Mouse (Mus musculus) CH12.LX (cell line): ENCODE measurements at regions not wholly inside any gene's neighbourhood (a gene's known extent, or its start where the extent isn't known, plus 50 kb on each side); places are given as distances from the start of the nearest gene placed in this dataset.

ENCODE experiments used
- DNase-seq: peaks from one replicate; pipeline ENCODE4 v3.0.0-alpha.2; 2013; ENCODE audit errors: extremely low read depth
- H3K27ac ChIP-seq: 2 replicates; pipeline ENCODE4 v1.5.1; 2012; ENCODE audit warnings: low read depth, mild to moderate bottlenecking, control low read depth, moderate library complexity; ENCODE audit not compliant: insufficient read depth
- H3K27me3 ChIP-seq: replicated peaks from 2 replicates; pipeline ENCODE3; 2012; ENCODE audit warnings: inconsistent platforms
- H3K36me3 ChIP-seq, 2 experiments: replicated peaks in 1 of 2; 2 replicates each; pipeline versions ENCODE3 to v1.6.1; 2012; ENCODE audit warnings: inconsistent platforms in 1 of 2, low read length in 1 of 2, mild to moderate bottlenecking in 1 of 2, mixed read lengths in 1 of 2, moderate library complexity in 1 of 2; ENCODE audit not compliant: control insufficient read depth in 1 of 2, insufficient read depth in 1 of 2
- H3K4me1 ChIP-seq, 2 experiments: 2 replicates each; pipeline ENCODE4 v1.6.1; 2012; ENCODE audit warnings: inconsistent platforms in 1 of 2, moderate library complexity in 1 of 2; ENCODE audit not compliant: insufficient read depth in 2 of 2, control insufficient read depth in 1 of 2
- H3K4me2 ChIP-seq: 2 replicates; pipeline ENCODE4 v1.6.1; 2012; ENCODE audit warnings: low read depth, mild to moderate bottlenecking, control low read depth; ENCODE audit not compliant: poor library complexity, insufficient read depth, severe bottlenecking
- H3K4me3 ChIP-seq, 3 experiments: fragments of 150-350 bp in 1 of 3; sonication (generic) in 1 of 3; replicated peaks in 1 of 3; 2 replicates each; pipeline versions ENCODE3 to v1.5.1; 2011 to 2012; ENCODE audit warnings: low read depth in 2 of 3, low read length in 2 of 3, mild to moderate bottlenecking in 2 of 3, moderate library complexity in 2 of 3, control low read depth in 1 of 3, improper control_type of control experiment in 1 of 3, inconsistent platforms in 1 of 3, mixed read lengths in 1 of 3; ENCODE audit not compliant: poor library complexity in 1 of 3
- H3K79me2 ChIP-seq: replicated peaks from 2 replicates; pipeline ENCODE4 v1.6.1; 2012; ENCODE audit warnings: mild to moderate bottlenecking, moderate library complexity; ENCODE audit not compliant: control insufficient read depth, poor library complexity, insufficient read depth, severe bottlenecking; ENCODE audit errors: extremely low read depth
- H3K9ac ChIP-seq: 2 replicates; pipeline ENCODE4 v1.6.1; 2012; ENCODE audit warnings: low read depth, mild to moderate bottlenecking, control low read depth, moderate library complexity; ENCODE audit not compliant: insufficient read depth
- H3K9me3 ChIP-seq: replicated peaks from 2 replicates; pipeline ENCODE3; 2012; ENCODE audit warnings: low read length, inconsistent platforms, mixed read lengths
- CHD1 ChIP-seq: IDR thresholded peaks from 2 replicates; pipeline ENCODE4 v1.6.1; 2012; ENCODE audit warnings: low read depth, low read length, improper control_type of control experiment, inconsistent platforms
- GABPA ChIP-seq: IDR thresholded peaks from 2 replicates; pipeline ENCODE4 v1.6.1; 2012; ENCODE audit warnings: low read depth, low read length, improper control_type of control experiment, inconsistent platforms; ENCODE audit not compliant: insufficient replicate concordance
- JUND ChIP-seq: conservative IDR thresholded peaks from 2 replicates; pipeline ENCODE4 v1.6.1; 2011; ENCODE audit warnings: low read depth, low read length, improper control_type of control experiment
- MEF2A ChIP-seq: IDR thresholded peaks from 2 replicates; pipeline ENCODE4 v1.6.1; 2014; ENCODE audit warnings: low read depth, mild to moderate bottlenecking, inconsistent platforms, low read length, improper control_type of control experiment, borderline replicate concordance
- MYC ChIP-seq: IDR thresholded peaks from 2 replicates; pipeline ENCODE4 v1.6.1; 2011; ENCODE audit warnings: low read depth, mild to moderate bottlenecking, improper control_type of control experiment, low read length
- RCOR1 ChIP-seq: conservative IDR thresholded peaks from 2 replicates; pipeline ENCODE4 v1.6.1; 2012; ENCODE audit warnings: low read depth, mild to moderate bottlenecking, inconsistent platforms, low read length, improper control_type of control experiment
- SIN3A ChIP-seq: IDR thresholded peaks from 2 replicates; pipeline ENCODE4 v1.6.1; 2012; ENCODE audit warnings: low read length, improper control_type of control experiment, inconsistent platforms
- TBP ChIP-seq: conservative IDR thresholded peaks from 2 replicates; pipeline ENCODE4 v1.6.1; 2011; ENCODE audit warnings: low read depth, low read length, improper control_type of control experiment
- UBTF ChIP-seq: IDR thresholded peaks from 2 replicates; pipeline ENCODE4 v1.6.1; 2012; ENCODE audit warnings: low read depth, mild to moderate bottlenecking, inconsistent platforms, low read length, improper control_type of control experiment, moderate library complexity
- ZNF384 ChIP-seq: IDR thresholded peaks from 2 replicates; pipeline ENCODE4 v1.6.1; 2012; ENCODE audit warnings: low read depth, low read length, improper control_type of control experiment, inconsistent platforms
- dilution Hi-C: fragments of 300-500 bp; cut with MboI; formaldehyde crosslinking; loops from 2 replicates; pipeline ENCODE4 v1.14.3; 2020; ENCODE audit warnings: low sequenced_read_pairs; ENCODE audit not compliant: extremely low pct_unique_long_range_greater_than_20kb, extremely low pct_ligation_motif_present
- in situ Hi-C: fragments of 300-500 bp; cut with MboI; formaldehyde crosslinking; loops from 3 replicates; pipeline ENCODE4 v1.14.3; 2019; ENCODE audit warnings: low sequenced_read_pairs, low pct_ligation_motif_present, low pct_unique_long_range_greater_than_20kb, mixed read lengths

DNA sequence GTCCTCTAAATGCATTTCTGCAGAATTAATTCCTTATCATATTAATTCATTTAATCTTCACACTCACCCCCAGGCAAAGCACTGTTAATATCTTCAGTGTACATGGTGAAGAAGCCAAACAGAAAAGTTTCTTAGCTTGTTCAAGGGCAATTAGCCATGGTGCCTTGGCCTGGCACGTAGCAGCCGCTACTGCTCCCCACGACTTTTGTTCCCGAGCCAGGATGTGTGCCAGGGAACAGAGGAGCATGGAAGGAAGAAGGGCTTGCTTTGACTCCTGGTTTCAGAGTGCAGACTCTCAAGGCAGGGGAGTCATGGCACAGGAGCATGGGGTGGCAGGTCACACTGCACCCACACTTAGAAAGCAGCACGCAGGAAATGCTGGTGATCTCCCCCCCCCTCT, 77.4 kb upstream of the Thy1 start:
- dilution Hi-C loops (no loop called here), in situ Hi-C loops (no loop called here)
- Histone ChIP-seq H3K27me3 (peaks cover 94% of the 10 kb centered on the region), H3K79me2 (no peaks in the 10 kb centered on the region), H3K4me1 (no peaks in the 10 kb centered on the region), H3K9ac (no peak overlapping the region), H3K4me2 (no peak overlapping the region), H3K27ac (no peak overlapping the region), H3K9me3 (no peaks in the 10 kb centered on the region), H3K36me3 (no peaks in the 10 kb centered on the region), H3K4me3 (no peak overlapping the region)
- TF ChIP-seq UBTF = no peak
- no peak for DNase-seq

- peaks cover 11% of the 10 kb centered on the region for H3K9me3 ChIP-seq
- in situ Hi-C loops = no loop called here
- H3K27ac ChIP-seq = no peak overlapping the region
- no peaks in the 10 kb centered on the region for H3K79me2 ChIP-seq
- no peak for TF ChIP-seq SIN3A
- TF ChIP-seq ZNF384 = no peak
- TF ChIP-seq GABPA = no peak
- TF ChIP-seq JUND = no peak
- TF ChIP-seq MYC = no peak
- TF ChIP-seq RCOR1 = no peak
- no peak for TF ChIP-seq CHD1
- TF ChIP-seq TBP = no peak
- dilution Hi-C loops = no loop called here
- no peak overlapping the region for H3K9ac ChIP-seq
- H3K4me3 ChIP-seq = no peak overlapping the region
- no peak for DNase-seq
- H3K36me3 ChIP-seq = no peaks in the 10 kb centered on the region
- H3K4me2 ChIP-seq = no peak overlapping the region
- H3K27me3 ChIP-seq = peaks cover 81% of the 10 kb centered on the region
- 0 out of 4 replicates have a peak, but pooled peaks cover 0 to 2% of the 10 kb centered on the region in 2 experiments for H3K4me1 ChIP-seq
Measured at GRCm38 (mm10) chr9:43970043-43970795, 73.0 kb upstream of the Thy1 start.

GRCm38 (mm10) chr9:43970858-43971257, 72.3 kb upstream of the Thy1 start:
- TF ChIP-seq MEF2A = no peak
- no peak overlapping the region for H3K4me2 ChIP-seq
- H3K9ac ChIP-seq = no peak overlapping the region
- H3K27me3 ChIP-seq = peaks cover 75% of the 10 kb centered on the region
- no peaks in the 10 kb centered on the region for H3K79me2 ChIP-seq
- in situ Hi-C loops = no loop called here
- no peak overlapping the region for H3K27ac ChIP-seq
- H3K4me3 ChIP-seq = no peak overlapping the region
- no peaks in the 10 kb centered on the region for H3K36me3 ChIP-seq
- dilution Hi-C loops = no loop called here
- no peak for DNase-seq
- peaks cover 12% of the 10 kb centered on the region for H3K9me3 ChIP-seq
- H3K4me1 ChIP-seq = peaks cover 0 to 7% of the 10 kb centered on the region in 2 experiments; a peak in 1 of 4 replicates
